Mouse (Mus musculus): ENCODE measurements around the gene Pdlim5.

DNA sequence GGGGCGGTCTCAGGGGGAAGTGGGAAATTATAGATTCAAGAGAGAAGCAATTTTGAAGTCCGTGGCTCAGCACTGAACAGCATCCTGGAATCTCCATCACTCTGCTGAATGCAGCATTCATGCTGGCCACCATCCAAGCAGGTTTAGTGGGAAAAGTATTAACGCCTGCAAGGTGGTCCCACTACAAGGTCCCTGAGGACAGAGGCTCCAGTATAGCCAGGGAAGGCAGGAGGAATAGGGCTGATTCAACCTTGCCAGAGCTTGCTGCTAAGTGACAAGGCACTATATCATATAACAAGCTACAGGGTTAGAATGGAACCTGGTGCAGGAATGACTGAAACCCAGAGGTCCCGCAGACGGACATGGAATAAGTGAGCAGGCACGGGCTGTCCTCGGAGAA is 166.8 kb downstream of the Pdlim5 start:
- TF ChIP-seq GATA1 (IDR thresholded peaks at IDR 0.05; ENCODE audit: low read length) (no peak), TAL1 (IDR thresholded peaks at IDR 0.05; ENCODE audit: low read length) (no peak)

Data from erythroblast, embryonic 14.5 days (primary cell).